8 mouse cellular contexts compared by ENCODE assay signal in the genomic region with DNA sequence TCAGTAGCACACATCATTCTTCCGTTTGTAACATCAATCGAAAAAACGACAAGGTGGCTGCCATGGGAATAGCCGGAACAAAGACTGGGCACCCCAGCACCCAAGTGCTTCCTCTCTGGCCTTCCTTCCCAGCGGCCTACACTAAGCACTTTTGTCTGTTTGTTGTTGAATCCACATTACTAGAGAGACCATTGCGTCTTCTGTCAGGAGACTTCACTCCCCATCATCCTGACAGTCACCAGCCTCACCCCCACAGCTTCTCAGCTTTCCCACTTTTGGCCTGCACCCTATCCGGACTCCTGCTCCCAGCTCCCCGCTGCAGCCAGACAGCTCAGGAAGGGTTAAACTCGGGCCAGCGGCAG. TPM values are rescaled to one million over a fixed set of nuclear protein-coding genes. Genes with fewer than 3 reads are reported as not detected.
A peak's percentile ranks its signal among the peaks of the same experiment; 100 is the strongest.
DNase-seq lines count a peak whose midpoint lies in the region; ATAC-seq and TF ChIP-seq lines count a peak whose summit lies in the region.

No protein-coding gene starts in this region.

- H3K4me1 ChIP-seq in heart, embryonic 14.5 days (ENCODE audit: control insufficient read depth in 2 of 2, insufficient read depth in 2 of 2, low read length in 2 of 2): peaks cover 4 to 8% of the 10 kb centered on the region in 2 experiments; a peak in 2 of 4 replicates
- peaks cover 21% of the 10 kb centered on the region for H3K4me1 ChIP-seq in embryonic facial prominence, embryonic 10.5 days
- H3K4me1 ChIP-seq in forebrain, embryonic 15.5 days: peaks cover 17% of the 10 kb centered on the region
- peaks cover 6% of the 10 kb centered on the region for H3K4me1 ChIP-seq in limb, embryonic 14.5 days (ENCODE audit: control insufficient read depth, insufficient read depth, low read length)

- H3K27ac ChIP-seq in heart, embryonic 14.5 days (replicated peaks in 1 of 2; ENCODE audit: control insufficient read depth in 1 of 2, insufficient read depth in 1 of 2, low read depth in 2 of 2, low read length in 2 of 2): no peak overlapping the region
- H3K27ac ChIP-seq in embryonic facial prominence, embryonic 10.5 days (replicated peaks): peak overlapping the region; percentile 78
- peak overlapping the region; percentile 66 for H3K27ac ChIP-seq in forebrain, embryonic 15.5 days (replicated peaks)
- H3K27ac ChIP-seq in limb, embryonic 14.5 days (replicated peaks; ENCODE audit: low read depth, low read length): no peak overlapping the region

- no peak for TF ChIP-seq POLR2A in limb, embryonic 14.5 days (IDR thresholded peaks at IDR 0.05; ENCODE audit: borderline replicate concordance, extremely low read depth, insufficient read depth, insufficient read length)

- H3K27me3 ChIP-seq in heart, embryonic 14.5 days (ENCODE audit: control insufficient read depth, insufficient read depth, low read length): peaks cover 4% of the 10 kb centered on the region; the same call in 1 of the 2 replicates
- peaks cover 31% of the 10 kb centered on the region for H3K27me3 ChIP-seq in embryonic facial prominence, embryonic 10.5 days (replicated peaks; ENCODE audit: low read depth, poor library complexity, severe bottlenecking)
- no peaks in the 10 kb centered on the region for H3K27me3 ChIP-seq in forebrain, embryonic 15.5 days
- no peaks in the 10 kb centered on the region for H3K27me3 ChIP-seq in limb, embryonic 14.5 days (ENCODE audit: control insufficient read depth, insufficient read depth, low read length)

- no peaks in the 10 kb centered on the region for H3K36me3 ChIP-seq in heart, embryonic 14.5 days (ENCODE audit: control insufficient read depth, insufficient read depth, low read length)
- no peaks in the 10 kb centered on the region for H3K36me3 ChIP-seq in embryonic facial prominence, embryonic 10.5 days (replicated peaks)
- H3K36me3 ChIP-seq in forebrain, embryonic 15.5 days: no peaks in the 10 kb centered on the region
- H3K36me3 ChIP-seq in limb, embryonic 14.5 days (ENCODE audit: control insufficient read depth, insufficient read depth, low read length): no peaks in the 10 kb centered on the region

- DNase-seq in heart, postnatal 36 days: no peak
- DNase-seq in embryonic facial prominence, embryonic 10.5 days (ENCODE audit: low spot score): no peak
- no peak for DNase-seq in limb, embryonic 14.5 days (ENCODE audit: low spot score)
- no peak for DNase-seq in gastrocnemius, adult 8-10 months (ENCODE audit: low spot score in 2 of 2)
- DNase-seq in left cerebral cortex, adult 18-20 months (ENCODE audit: low spot score in 2 of 2): no peak
- no peak for DNase-seq in ovary, postnatal 14 days (ENCODE audit: low spot score)

- peak overlapping the region; percentile 49 for H3K9ac ChIP-seq in heart, embryonic 14.5 days (ENCODE audit: low read length)
- H3K9ac ChIP-seq in forebrain, embryonic 15.5 days (replicated peaks): peak overlapping the region; percentile 36
- H3K9ac ChIP-seq in limb, embryonic 14.5 days (ENCODE audit: low read depth, low read length, severe bottlenecking): peak overlapping the region; percentile 36

- H3K4me2 ChIP-seq in heart, embryonic 14.5 days (ENCODE audit: low read length): peak overlapping the region; percentile 65
- peak overlapping the region; percentile 45 for H3K4me2 ChIP-seq in forebrain, embryonic 15.5 days (replicated peaks)
- H3K4me2 ChIP-seq in limb, embryonic 14.5 days (replicated peaks; ENCODE audit: low read depth, low read length, severe bottlenecking): peak overlapping the region; percentile 47

- intact Hi-C loops in heart, postnatal 36 days (cut with DNase I): no loop called here

- peaks cover 15% of the 10 kb centered on the region for H3K9me3 ChIP-seq in heart, embryonic 14.5 days (ENCODE audit: control insufficient read depth, low read length)
- peaks cover 12% of the 10 kb centered on the region for H3K9me3 ChIP-seq in embryonic facial prominence, embryonic 10.5 days
- H3K9me3 ChIP-seq in forebrain, embryonic 15.5 days: peaks cover 6% of the 10 kb centered on the region; the same call in 1 of the 2 replicates
- H3K9me3 ChIP-seq in limb, embryonic 14.5 days (ENCODE audit: control insufficient read depth, low read length): peaks cover 5% of the 10 kb centered on the region; the same call in 1 of the 2 replicates

- ATAC-seq in heart, embryonic 14.5 days (ENCODE audit: insufficient number of reproducible peaks, insufficient read depth, low FRiP score, low read depth): no peak
- peak; percentile 44; the same call in 1 of the 2 replicates for ATAC-seq in forebrain, embryonic 15.5 days (replicated peaks)
- no peak for ATAC-seq in limb, embryonic 14.5 days (ENCODE audit: low FRiP score, low read depth)

- peak overlapping the region; percentile 25 to 32 for H3K4me3 ChIP-seq in heart, embryonic 14.5 days (ENCODE audit: control insufficient read depth in 1 of 2, insufficient read depth in 1 of 2, low read depth in 1 of 2, low read length in 2 of 2)
- H3K4me3 ChIP-seq in embryonic facial prominence, embryonic 10.5 days: peak overlapping the region; percentile 51
- peak overlapping the region; percentile 26 for H3K4me3 ChIP-seq in forebrain, embryonic 15.5 days
- peak overlapping the region; percentile 14; the same call in 1 of the 2 replicates for H3K4me3 ChIP-seq in limb, embryonic 14.5 days (replicated peaks; ENCODE audit: low read length)

- 13% methylated on average over 10 of the region's 10 CpGs for WGBS in heart, embryonic 14.5 days
- 8% methylated on average over 10 of the region's 10 CpGs for WGBS in embryonic facial prominence, embryonic 10.5 days
- 2% methylated on average over 10 of the region's 10 CpGs for WGBS in forebrain, embryonic 15.5 days
- WGBS in limb, embryonic 14.5 days: 19% methylated on average over 10 of the region's 10 CpGs

RNA-seq across cellular contexts. Expression of a gene that starts 48.1 kb away (rescaled TPM):
- polyA plus RNA-seq in heart, embryonic 14.5 days (2014; fragmentation: Nextera tagmentation; extraction: Ambion mirVana): 514 and 578 TPM in 2 replicates
- total RNA-seq in heart, postnatal 36 days (2021): 100 to 1,000 TPM; 283 to 295 TPM
- polyA plus RNA-seq in embryonic facial prominence, embryonic 10.5 days (2016; fragmentation: Nextera tagmentation; extraction: Ambion mirVana): 810 and 834 TPM in 2 replicates
- 406 and 432 TPM in 2 replicates for polyA plus RNA-seq in forebrain, embryonic 15.5 days (2015; fragmentation: Nextera tagmentation; extraction: Ambion mirVana)
- polyA plus RNA-seq in limb, embryonic 14.5 days (2012; rRNA removed): 604 and 1,322 TPM in 2 replicates
- 1,098 and 1,112 TPM in 2 replicates for polyA plus RNA-seq in limb, embryonic 14.5 days (2014; fragmentation: Nextera tagmentation; extraction: Ambion mirVana)
- total RNA-seq in gastrocnemius, adult 8-10 months (2022): 100 to 1,000 TPM; 270 to 356 (median 296) TPM
- 100 to 1,000 TPM; 298 to 323 TPM for total RNA-seq in left cerebral cortex, adult 18-20 months (2021)

Comparison
In these comparisons a context has a peak if more than half of its experiments do, and no peak if none do; other contexts are left out.
1. H3K27ac ChIP-seq: peak in embryonic facial prominence, embryonic 10.5 days (single experiment) and forebrain, embryonic 15.5 days (single experiment); none in heart, embryonic 14.5 days (0 of 2) and limb, embryonic 14.5 days (single experiment).
2. Peak in every context shown above with its lines, with median percentiles within 50 percentile points of each other: H3K4me2 ChIP-seq, H3K4me3 ChIP-seq and H3K9ac ChIP-seq.